Comparison of ENCODE assay signal across 8 mouse cellular contexts in genomic region chr15:79029519-79030241, GRCm38 (mm10). TPM values are rescaled to one million over a fixed set of nuclear protein-coding genes. Genes with fewer than 3 reads are reported as not detected.
DNase-seq lines count a peak whose midpoint lies in the region; ATAC-seq and TF ChIP-seq lines count a peak whose summit lies in the region.

No protein-coding gene starts in this region.

- ATAC-seq in lung, embryonic 14.5 days (ENCODE audit: insufficient read depth) = no peak
- no peak for ATAC-seq in hindbrain, postnatal 0 days
- ATAC-seq in midbrain, embryonic 16.5 days = no peak

- peak overlapping the region; percentile 78 for H3K4me3 ChIP-seq in lung, embryonic 14.5 days (ENCODE audit: low read depth, low read length)
- H3K4me3 ChIP-seq in hindbrain, postnatal 0 days (ENCODE audit: low read length) = peak overlapping the region; percentile 68
- peak overlapping the region; percentile 71 for H3K4me3 ChIP-seq in midbrain, embryonic 16.5 days (ENCODE audit: low read depth, low read length)

- H3K36me3 ChIP-seq in lung, embryonic 14.5 days (ENCODE audit: insufficient read depth) = no peaks in the 10 kb centered on the region; the same call in 1 of the 2 replicates
- H3K36me3 ChIP-seq in hindbrain, postnatal 0 days (ENCODE audit: insufficient read depth, low read length) = no peaks in the 10 kb centered on the region
- no peaks in the 10 kb centered on the region for H3K36me3 ChIP-seq in midbrain, embryonic 16.5 days (ENCODE audit: control insufficient read depth, insufficient read depth, low read length)

- peak overlapping the region; percentile 100 for H3K9ac ChIP-seq in lung, embryonic 14.5 days
- peak overlapping the region; percentile 99 for H3K9ac ChIP-seq in hindbrain, postnatal 0 days (replicated peaks; ENCODE audit: low read length)
- peak overlapping the region; percentile 43 for H3K9ac ChIP-seq in midbrain, embryonic 16.5 days (ENCODE audit: low read depth, low read length)

- no peaks in the 10 kb centered on the region for H3K9me3 ChIP-seq in lung, embryonic 14.5 days (ENCODE audit: low read depth, low read length)
- H3K9me3 ChIP-seq in hindbrain, postnatal 0 days (ENCODE audit: low read length) = no peaks in the 10 kb centered on the region
- no peaks in the 10 kb centered on the region for H3K9me3 ChIP-seq in midbrain, embryonic 16.5 days (replicated peaks; ENCODE audit: control insufficient read depth, low read length, poor library complexity, severe bottlenecking)

- no peaks in the 10 kb centered on the region for H3K27me3 ChIP-seq in lung, embryonic 14.5 days (ENCODE audit: insufficient read depth, low read length)
- H3K27me3 ChIP-seq in hindbrain, postnatal 0 days (ENCODE audit: insufficient read depth, low read length) = no peaks in the 10 kb centered on the region
- H3K27me3 ChIP-seq in midbrain, embryonic 16.5 days (ENCODE audit: control insufficient read depth, insufficient read depth, low read depth, low read length) = no peaks in the 10 kb centered on the region

- H3K4me2 ChIP-seq in lung, embryonic 14.5 days = peak overlapping the region; percentile 97
- H3K4me2 ChIP-seq in hindbrain, postnatal 0 days (ENCODE audit: low read depth, low read length) = peak overlapping the region; percentile 97
- peak overlapping the region; percentile 99 for H3K4me2 ChIP-seq in midbrain, embryonic 16.5 days (ENCODE audit: low read length)

- peaks cover 16% of the 10 kb centered on the region; the same call in 1 of the 2 replicates for H3K4me1 ChIP-seq in lung, embryonic 14.5 days (ENCODE audit: insufficient read depth)
- peaks cover 25% of the 10 kb centered on the region for H3K4me1 ChIP-seq in hindbrain, postnatal 0 days (ENCODE audit: insufficient read depth, low read length)
- peaks cover 38% of the 10 kb centered on the region for H3K4me1 ChIP-seq in midbrain, embryonic 16.5 days (ENCODE audit: control insufficient read depth, insufficient read depth, low read length)

- H3K27ac ChIP-seq in lung, embryonic 14.5 days (ENCODE audit: low read depth) = peak overlapping the region; percentile 58
- H3K27ac ChIP-seq in hindbrain, postnatal 0 days = peak overlapping the region; percentile 97; the same call in 1 of the 2 replicates
- H3K27ac ChIP-seq in midbrain, embryonic 16.5 days (ENCODE audit: low read length) = peak overlapping the region; percentile 26; the same call in 1 of the 2 replicates

- DNase-seq in lung, embryonic 14.5 days = peak; percentile 69
- no peak for DNase-seq in lung, postnatal 36 days
- DNase-seq in embryo, embryonic 9.5 days (ENCODE audit: extremely low spot score) = peak; percentile 48
- peak; percentile 60 for DNase-seq in hindbrain, postnatal 0 days (ENCODE audit: low spot score)
- no peak for DNase-seq in frontal cortex, postnatal 10 days (ENCODE audit: low spot score in 2 of 2)
- no peak for DNase-seq in spleen, adult 12 weeks (ENCODE audit: low spot score)
- no peak for DNase-seq in cerebellum, adult 9-10 months

- WGBS in lung, embryonic 14.5 days = 5% methylated on average over 11 of the region's 11 CpGs
- 4% methylated on average over 11 of the region's 11 CpGs for WGBS in hindbrain, postnatal 0 days
- WGBS in midbrain, embryonic 16.5 days = 6% methylated on average over 11 of the region's 11 CpGs

- no peak for TF ChIP-seq CTCF in lung, embryonic 14.5 days (IDR thresholded peaks at IDR 0.05; ENCODE audit: low read depth)
- TF ChIP-seq CTCF in hindbrain, postnatal 0 days (IDR thresholded peaks at IDR 0.05; ENCODE audit: low read depth) = no peak

RNA-seq across cellular contexts. Expression of gene H1f0, which starts 1.4 kb away (rescaled TPM):
- 201 and 209 TPM in 2 replicates for polyA plus RNA-seq in lung, embryonic 14.5 days (2014; fragmentation: Nextera tagmentation; extraction: Ambion mirVana)
- 211 and 233 TPM in 2 replicates for total RNA-seq in hindbrain, postnatal 0 days (2014; rRNA removed)
- polyA plus RNA-seq in hindbrain, postnatal 0 days (2015; fragmentation: Nextera tagmentation; extraction: Ambion mirVana) = 259 and 272 TPM in 2 replicates
- 167 and 180 TPM in 2 replicates for polyA plus RNA-seq in midbrain, embryonic 16.5 days (2015; fragmentation: Nextera tagmentation; extraction: Ambion mirVana)

RNA-seq across cellular contexts. Expression of gene Galr3, which starts 12.0 kb away (rescaled TPM):
- not detected in 2 replicates for polyA plus RNA-seq in lung, embryonic 14.5 days (2014; fragmentation: Nextera tagmentation; extraction: Ambion mirVana)
- total RNA-seq in hindbrain, postnatal 0 days (2014; rRNA removed) = 0.47 and 1.2 TPM in 2 replicates
- 0.20 and 0.25 TPM in 2 replicates for polyA plus RNA-seq in hindbrain, postnatal 0 days (2015; fragmentation: Nextera tagmentation; extraction: Ambion mirVana)
- polyA plus RNA-seq in midbrain, embryonic 16.5 days (2015; fragmentation: Nextera tagmentation; extraction: Ambion mirVana) = not detected in 2 replicates

RNA-seq across cellular contexts. Expression of gene Ankrd54, which starts 33.0 kb away (rescaled TPM):
- polyA plus RNA-seq in lung, embryonic 14.5 days (2014; fragmentation: Nextera tagmentation; extraction: Ambion mirVana) = 54.4 and 55.4 TPM in 2 replicates
- total RNA-seq in hindbrain, postnatal 0 days (2014; rRNA removed) = 60.4 and 62.5 TPM in 2 replicates
- 36.7 and 42.4 TPM in 2 replicates for polyA plus RNA-seq in hindbrain, postnatal 0 days (2015; fragmentation: Nextera tagmentation; extraction: Ambion mirVana)
- 54.4 and 57.8 TPM in 2 replicates for polyA plus RNA-seq in midbrain, embryonic 16.5 days (2015; fragmentation: Nextera tagmentation; extraction: Ambion mirVana)

RNA-seq across cellular contexts. Expression of gene Eif3l, which starts 45.3 kb away (rescaled TPM):
- 243 and 249 TPM in 2 replicates for polyA plus RNA-seq in lung, embryonic 14.5 days (2014; fragmentation: Nextera tagmentation; extraction: Ambion mirVana)
- total RNA-seq in hindbrain, postnatal 0 days (2014; rRNA removed) = 221 and 229 TPM in 2 replicates
- polyA plus RNA-seq in hindbrain, postnatal 0 days (2015; fragmentation: Nextera tagmentation; extraction: Ambion mirVana) = 163 and 164 TPM in 2 replicates
- 165 TPM in 2 replicates for polyA plus RNA-seq in midbrain, embryonic 16.5 days (2015; fragmentation: Nextera tagmentation; extraction: Ambion mirVana)

Comparison
In these comparisons a context has a peak if more than half of its experiments do, and no peak if none do; other contexts are left out.
1. DNase-seq: peak in lung, embryonic 14.5 days (single experiment), embryo, embryonic 9.5 days (single experiment) and hindbrain, postnatal 0 days (single experiment); none in lung, postnatal 36 days (single experiment), frontal cortex, postnatal 10 days (0 of 2), spleen, adult 12 weeks (single experiment) and cerebellum, adult 9-10 months (single experiment).
2. H3K27ac ChIP-seq: peak in every context shown above with its lines; median percentile 97 in hindbrain, postnatal 0 days; 58 in lung, embryonic 14.5 days; 26 in midbrain, embryonic 16.5 days.
3. H3K9ac ChIP-seq: peak in every context shown above with its lines; median percentile 100 in lung, embryonic 14.5 days; 99 in hindbrain, postnatal 0 days; 43 in midbrain, embryonic 16.5 days.
4. Peak in every context shown above with its lines, with median percentiles within 50 percentile points of each other: H3K4me2 ChIP-seq and H3K4me3 ChIP-seq.